Mouse (Mus musculus) cerebellum, adult 2 months (tissue): ENCODE measurements around the gene Hps4. TPM values are rescaled to one million over a fixed set of nuclear protein-coding genes. Genes with fewer than 3 reads are reported as not detected.
A peak's percentile ranks its signal among the peaks of the same experiment; 100 is the strongest.

Experiments
- DNase-seq, 2 experiments: peaks; one replicate each; pipeline ENCODE4 v3.0.0; 2021
- H3K27ac ChIP-seq: fragments of 200-500 bp; 2 replicates; pipeline ENCODE4 v1.5.1; 2012; ENCODE audit warnings: low read length, control low read depth, inconsistent platforms; ENCODE audit not compliant: insufficient read depth
- H3K27me3 ChIP-seq: fragments of 200-500 bp; 2 replicates; pipeline ENCODE4 v1.6.1; 2012; ENCODE audit warnings: inconsistent platforms, mild to moderate bottlenecking, low read length, moderate library complexity; ENCODE audit not compliant: control insufficient read depth, insufficient read depth
- H3K4me1 ChIP-seq: fragments of 200-500 bp; 2 replicates; pipeline ENCODE4 v1.6.1; 2011; ENCODE audit warnings: low read length; ENCODE audit not compliant: control insufficient read depth, insufficient read depth
- H3K4me3 ChIP-seq: fragments of 200-500 bp; replicated peaks from 2 replicates; pipeline ENCODE3; 2011; ENCODE audit warnings: mild to moderate bottlenecking, low read depth, low read length, control low read depth; ENCODE audit not compliant: insufficient read depth
- CTCF ChIP-seq: fragments of 200-500 bp; IDR thresholded peaks from 2 replicates; pipeline ENCODE4 v1.5.1; 2011; ENCODE audit warnings: low read depth, mild to moderate bottlenecking, control low read depth, low read length, moderate library complexity, borderline replicate concordance; ENCODE audit not compliant: insufficient read depth
- POLR2A ChIP-seq: fragments of 200-500 bp; IDR thresholded peaks from 2 replicates; pipeline ENCODE4 v1.6.1; 2011; ENCODE audit warnings: low read length, control low read depth, borderline replicate concordance; ENCODE audit not compliant: insufficient read depth
- WGBS: fragments of 180-500 bp; shearing (Covaris S2); methylation state at CpG from one replicate; pipeline ENCODE4 v1.1.7; 2018; 5-methylcytosine and 5-hydroxymethylcytosine counted together
- polyA plus RNA-seq: library from polyadenylated mRNA; depleted of rRNA; stranded (reverse); fragments of >200 nt; gene quantifications from 2 replicates; pipeline ENCODE4 v1.2.3, GENCODE M21; 2012

Gene Hps4
- polyA plus RNA-seq, 1 experiment = 47.4 TPM

DNA sequence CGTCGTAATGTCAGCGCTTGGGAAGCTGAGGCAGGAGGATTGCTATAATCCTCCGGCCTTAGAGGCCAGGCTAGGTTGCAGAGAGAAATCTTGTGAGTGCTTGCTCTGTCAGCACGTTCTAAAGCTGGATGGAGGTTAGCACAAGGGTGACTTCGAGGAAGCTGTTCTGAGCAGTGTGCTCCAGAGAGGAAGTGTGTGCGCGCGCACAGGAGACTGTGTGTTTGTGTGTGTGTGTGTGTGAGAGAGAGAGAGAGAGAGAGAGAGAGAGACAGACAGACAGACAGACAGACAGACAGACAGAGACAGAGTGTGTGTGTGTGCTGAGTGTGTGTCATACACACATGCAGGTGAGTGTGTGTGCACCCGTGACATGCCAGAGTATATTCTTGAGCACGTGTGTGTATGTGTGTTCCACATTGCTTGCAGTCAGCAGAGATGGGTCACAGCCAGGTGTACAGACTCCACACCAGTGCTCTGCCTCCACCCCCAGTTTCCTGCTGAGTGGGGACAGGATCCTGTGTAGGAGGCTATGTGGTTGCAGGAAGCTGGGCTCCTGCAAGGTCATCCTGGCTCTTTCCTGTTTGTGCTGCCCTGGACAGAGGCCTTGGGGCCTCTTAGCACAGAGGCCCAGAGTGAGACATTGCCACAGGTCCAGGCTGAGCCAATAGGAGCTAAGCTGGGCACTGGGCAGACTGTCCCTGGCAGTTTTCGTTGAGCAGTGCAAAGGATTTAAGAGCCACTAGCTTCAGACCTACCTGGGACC is 44.5 kb upstream of the Hps4 start:
- TF ChIP-seq CTCF (no peak), POLR2A (no peak)
- Histone ChIP-seq H3K27ac (no peak overlapping the region), H3K4me3 (no peak overlapping the region), H3K4me1 (peaks cover 20% of the 10 kb centered on the region), H3K27me3 (no peaks in the 10 kb centered on the region)
- no peak for DNase-seq
- 82% methylated on average over 12 of the region's 12 CpGs for WGBS

DNA sequence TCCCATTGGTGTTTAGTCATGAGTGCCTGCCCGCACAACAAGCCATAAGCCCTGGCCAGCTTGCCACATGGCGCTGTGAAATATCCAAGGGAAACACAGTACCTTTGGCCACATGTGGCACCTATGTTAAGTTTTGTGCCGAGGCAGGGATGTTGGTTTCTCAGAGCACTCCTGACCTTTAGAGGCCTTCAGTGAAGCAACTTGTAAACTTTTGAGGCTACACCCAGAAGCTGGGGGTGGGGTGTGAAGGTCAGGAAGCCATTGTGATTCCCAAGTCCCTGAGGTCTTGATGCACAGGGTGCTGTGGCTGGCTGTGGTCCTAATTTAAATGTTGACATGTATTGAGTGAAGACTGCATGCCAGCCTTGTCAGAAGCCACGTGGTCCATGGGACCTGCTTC is 43.5 kb upstream of the Hps4 start:
- H3K27ac ChIP-seq = no peak overlapping the region
- H3K4me3 ChIP-seq = no peak overlapping the region
- DNase-seq = no peak
- TF ChIP-seq CTCF (no peak), POLR2A (no peak)
- H3K27me3 ChIP-seq = no peaks in the 10 kb centered on the region
- WGBS = 84% methylated on average over 4 of the region's 4 CpGs
- H3K4me1 ChIP-seq = peaks cover 20% of the 10 kb centered on the region

DNA sequence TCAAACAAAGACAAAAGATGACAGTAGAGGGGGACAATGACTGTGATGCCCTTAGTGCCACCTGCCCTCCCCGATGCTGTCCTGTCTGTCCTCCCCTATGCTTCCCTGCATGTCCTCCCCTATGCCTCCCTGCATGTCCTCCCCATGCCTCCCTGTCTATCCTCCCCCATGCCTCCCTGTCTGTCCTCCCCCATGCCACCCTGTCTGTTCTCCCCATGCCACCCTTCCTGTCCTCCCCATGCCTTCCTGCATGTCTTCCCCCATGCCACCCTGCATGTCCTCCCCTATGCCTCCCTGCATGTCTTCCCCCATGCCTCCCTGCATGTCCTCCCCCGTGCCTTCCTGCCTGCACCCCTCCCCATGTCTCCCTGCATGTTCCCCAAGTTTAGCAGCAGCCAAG is 42.8 kb upstream of the Hps4 start:
- 82% methylated on average over 2 of the region's 2 CpGs for WGBS

DNA sequence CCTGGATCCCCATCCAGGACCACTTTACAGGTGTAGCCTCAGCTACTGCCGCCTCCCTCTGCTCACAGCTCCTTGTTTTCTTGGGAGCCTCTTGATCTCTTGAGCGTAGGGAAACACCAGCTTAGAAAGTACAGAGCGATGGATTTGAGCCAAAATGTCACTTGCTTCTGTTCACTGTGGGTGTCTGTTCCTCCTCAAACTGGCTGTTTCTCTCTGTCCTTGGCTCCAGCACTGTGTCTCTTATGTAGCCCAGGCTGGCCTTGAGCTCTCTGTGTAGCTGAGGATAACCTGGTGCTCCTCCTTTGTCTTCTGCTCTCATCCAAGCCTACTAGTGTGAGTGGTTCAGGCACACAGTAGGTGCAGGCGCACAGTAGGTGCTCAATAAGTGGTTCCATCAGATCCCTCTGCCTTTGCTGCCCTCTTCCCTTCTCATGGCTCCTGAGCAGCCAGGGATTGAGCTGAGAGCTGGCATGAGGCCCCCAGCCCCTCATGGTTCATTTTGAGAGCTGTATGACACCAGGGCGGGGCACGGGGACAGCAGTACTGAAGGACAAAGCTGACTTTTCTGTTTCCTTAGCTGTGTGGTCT is 42.1 kb upstream of the Hps4 start:
- peaks cover 26% of the 10 kb centered on the region for H3K4me1 ChIP-seq
- no peak for DNase-seq
- no peak overlapping the region for H3K4me3 ChIP-seq
- no peak overlapping the region for H3K27ac ChIP-seq
- H3K27me3 ChIP-seq = no peaks in the 10 kb centered on the region
- 79% methylated on average over 6 of the region's 6 CpGs for WGBS
- TF ChIP-seq CTCF = no peak
- TF ChIP-seq POLR2A = no peak

More for the DNA sequence above, 42.8 kb upstream of the Hps4 start:
- no peak overlapping the region for H3K4me3 ChIP-seq
- H3K27ac ChIP-seq = no peak overlapping the region
- TF ChIP-seq POLR2A (no peak), CTCF (no peak)
- H3K4me1 ChIP-seq = peaks cover 20% of the 10 kb centered on the region
- no peaks in the 10 kb centered on the region for H3K27me3 ChIP-seq
- DNase-seq = no peak

DNA sequence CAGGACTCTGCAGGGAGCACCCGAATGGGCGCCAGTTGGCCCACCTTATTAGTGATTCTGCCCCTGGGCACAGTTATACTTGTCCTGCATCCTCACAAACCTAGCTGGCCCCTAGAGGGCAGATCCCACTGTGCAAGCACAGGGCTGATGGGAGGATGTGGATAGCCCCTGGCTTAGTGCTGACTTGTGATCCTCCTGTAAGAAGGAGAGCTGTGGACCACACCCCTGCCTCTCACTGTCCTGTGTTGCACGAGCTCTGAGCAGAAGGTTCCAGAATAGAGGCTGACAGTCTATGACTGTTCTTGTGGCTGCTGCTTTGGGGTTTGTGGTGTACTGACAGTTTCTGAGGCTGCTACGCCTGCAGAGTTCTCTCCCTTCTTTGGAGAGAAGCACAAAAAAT is 41.2 kb upstream of the Hps4 start:
- Histone ChIP-seq H3K27ac (no peak overlapping the region), H3K27me3 (no peaks in the 10 kb centered on the region), H3K4me3 (no peak overlapping the region), H3K4me1 (peaks cover 32% of the 10 kb centered on the region)
- TF ChIP-seq CTCF (no peak), POLR2A (no peak)
- no peak for DNase-seq
- WGBS = 89% methylated on average over 4 of the region's 4 CpGs

DNA sequence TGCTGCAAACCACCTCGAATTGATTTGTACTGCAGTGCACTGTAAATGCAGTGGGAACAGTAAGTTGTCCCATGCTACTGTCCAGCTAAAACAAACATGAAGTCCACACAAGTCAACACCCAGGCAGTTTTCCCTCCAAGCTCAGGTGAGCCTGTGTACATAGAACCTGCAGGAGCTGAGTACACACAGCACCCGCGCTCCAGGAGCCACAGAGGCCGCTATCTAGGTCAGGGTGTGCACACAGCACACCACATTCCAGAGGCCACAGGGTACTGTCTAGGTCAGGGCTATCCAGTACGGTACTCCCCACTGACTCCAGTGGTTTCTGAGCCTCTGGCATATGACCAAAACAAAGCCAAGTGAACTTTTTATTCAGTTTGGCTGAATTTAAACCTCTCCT is 40.6 kb upstream of the Hps4 start:
- no peak for DNase-seq
- H3K4me1 ChIP-seq = peaks cover 29% of the 10 kb centered on the region
- no peak for TF ChIP-seq CTCF
- no peak overlapping the region for H3K27ac ChIP-seq
- H3K4me3 ChIP-seq = no peak overlapping the region
- 89% methylated on average over 5 of the region's 5 CpGs for WGBS
- no peaks in the 10 kb centered on the region for H3K27me3 ChIP-seq

DNA sequence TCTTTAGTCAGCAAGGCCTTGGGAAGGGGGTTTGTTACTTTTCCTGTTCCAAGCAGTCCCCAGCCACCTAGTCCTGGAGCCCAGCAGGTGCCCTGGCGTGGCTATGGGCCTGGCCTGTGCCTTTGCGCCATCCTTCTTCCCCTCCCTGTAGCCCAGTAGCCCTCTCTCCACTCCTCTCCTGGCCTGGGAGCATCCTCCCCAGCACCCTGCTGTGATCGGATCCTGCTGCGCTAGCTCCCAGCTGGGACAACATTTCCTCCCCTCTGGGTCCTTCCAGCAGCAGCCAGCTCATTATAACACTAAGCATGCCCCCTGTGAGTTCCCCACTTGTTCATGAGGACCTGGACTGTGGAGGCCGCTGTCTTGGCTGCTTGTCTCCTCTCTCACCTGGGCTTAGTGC is 37.0 kb upstream of the Hps4 start:
- Histone ChIP-seq H3K4me1 (peaks cover 12% of the 10 kb centered on the region), H3K4me3 (no peak overlapping the region), H3K27ac (0 out of 2 replicates have a peak overlapping the region, but pooled peaks have one; percentile 19), H3K27me3 (no peaks in the 10 kb centered on the region)
- no peak for DNase-seq
- WGBS = 22% methylated on average over 5 of the region's 5 CpGs
- no peak for TF ChIP-seq CTCF
- TF ChIP-seq POLR2A = no peak

DNA sequence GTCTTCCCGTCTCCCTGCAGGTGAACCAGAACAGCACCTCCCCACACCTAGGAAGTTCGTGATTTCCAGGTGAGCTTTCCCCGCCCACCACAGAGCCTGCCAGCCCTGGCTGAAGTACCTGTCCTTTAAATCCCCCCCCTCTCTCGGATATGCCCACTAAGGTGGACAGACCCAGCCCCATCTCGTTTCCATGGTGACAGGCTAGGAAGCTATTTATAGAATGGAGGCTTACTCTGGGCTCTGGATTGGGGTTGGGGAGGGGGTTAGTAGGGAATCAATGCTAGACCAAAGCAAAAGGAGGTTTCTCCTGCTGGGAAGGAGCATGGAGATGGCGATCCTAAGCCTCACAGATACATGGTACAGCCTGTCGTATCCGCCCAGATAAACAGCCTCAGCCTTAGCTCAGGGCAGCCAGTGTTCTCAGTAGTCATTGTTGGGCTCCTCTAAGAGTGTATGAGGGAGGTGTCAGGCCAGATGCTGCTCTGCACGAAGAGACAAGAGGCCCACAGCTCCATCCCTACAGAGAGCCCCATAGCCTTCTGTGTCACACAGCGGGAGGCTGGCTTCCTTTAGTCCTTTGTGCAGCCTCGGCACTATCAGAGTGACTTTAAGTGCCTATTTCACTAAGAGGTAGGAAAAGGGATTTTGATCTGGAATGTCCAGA is 29.5 kb upstream of the Hps4 start:
- H3K4me3 ChIP-seq = no peak overlapping the region
- TF ChIP-seq CTCF (no peak), POLR2A (no peak)
- H3K4me1 ChIP-seq = no peaks in the 10 kb centered on the region
- no peaks in the 10 kb centered on the region for H3K27me3 ChIP-seq
- WGBS = 55% methylated on average over 11 of the region's 11 CpGs
- no peak overlapping the region for H3K27ac ChIP-seq
- DNase-seq = no peak

DNA sequence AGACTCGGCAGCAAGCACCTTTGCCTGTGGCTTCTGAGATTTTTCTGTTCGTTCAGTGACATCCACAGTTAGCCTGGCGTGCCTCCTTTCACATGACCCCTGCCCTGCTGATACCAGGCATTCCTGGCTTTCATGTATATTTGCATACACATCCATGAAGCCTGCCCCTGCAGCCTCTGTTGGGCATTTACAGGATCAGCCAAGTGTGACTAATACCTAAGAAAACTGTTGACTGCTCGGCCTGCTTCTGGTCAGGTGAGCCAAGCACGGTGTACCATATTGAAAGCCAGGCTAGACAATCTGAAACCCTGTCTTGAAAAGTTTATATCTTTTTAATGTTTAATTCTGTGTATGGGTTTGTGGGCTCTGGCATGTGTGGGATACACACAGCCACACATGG is 26.4 kb upstream of the Hps4 start:
- 68% methylated on average over 5 of the region's 5 CpGs for WGBS
- Histone ChIP-seq H3K27me3 (no peaks in the 10 kb centered on the region), H3K4me3 (no peak overlapping the region), H3K27ac (no peak overlapping the region), H3K4me1 (peaks cover 9% of the 10 kb centered on the region)
- TF ChIP-seq CTCF (no peak), POLR2A (no peak)
- DNase-seq = no peak
